25 mouse cellular contexts compared by ENCODE assay signal in genomic region chr11:94332726-94333125, GRCm38 (mm10). TPM values are rescaled to one million over a fixed set of nuclear protein-coding genes. Genes with fewer than 3 reads are reported as not detected.
A peak's percentile ranks its signal among the peaks of the same experiment; 100 is the strongest.
DNase-seq lines count a peak whose midpoint lies in the region.
"Had no signal": no experiment of that assay in that cellular context is flagged by ENCODE, and none has a peak within 500 bp of the region (broad histone marks: within the 10 kb centered on the region; RNA-seq: fewer than 3 reads in every experiment).

No protein-coding gene starts in this region.

- peak; percentile 47 for DNase-seq in layer of hippocampus, adult 11-12 months (ENCODE audit: low spot score)
- DNase-seq in layer of hippocampus, adult 9-10 months (ENCODE audit: low spot score) = no peak
- peak; percentile 61 for DNase-seq in layer of hippocampus, adult 9-11 months
- no peak for DNase-seq in layer of hippocampus, postnatal 25 days (ENCODE audit: extremely low spot score in 1 of 2, low spot score in 1 of 2)
- DNase-seq in right cerebral cortex, adult 18-20 months = peak; percentile 29
- no peak for DNase-seq in right cerebral cortex, postnatal 10 days (ENCODE audit: low spot score in 2 of 2)
- DNase-seq in urinary bladder, postnatal 25 days (ENCODE audit: low spot score) = no peak
- DNase-seq: adrenal gland, postnatal 10 days; adrenal gland, postnatal 36 days; B cell, adult 2 months; cerebellum, adult 11 months; cerebellum, adult 2 months; cerebellum, adult 9-11 months; cerebellum, postnatal 25 days; forebrain, postnatal 0 days; gastrocnemius, postnatal 10 days; gastrocnemius, postnatal 36 days; heart, adult 2 months; heart, postnatal 14 days; heart, postnatal 4 days had no signal

RNA-seq across cellular contexts. Expression of gene Ankrd40, which starts 4.9 kb away (rescaled TPM):
- 100 to 1,000 TPM; 123 to 125 TPM for total RNA-seq in layer of hippocampus, postnatal 25 days (2021)

RNA-seq across cellular contexts. Expression of gene Luc7l3, which starts 10.9 kb away (rescaled TPM):
- total RNA-seq in layer of hippocampus, postnatal 25 days (2021) = 100 to 1,000 TPM in 1 of 2 experiments, 10 to 100 TPM in 1; 93.5 to 132 TPM

RNA-seq across cellular contexts. Expression of gene Gm21885, which starts 51.1 kb away (rescaled TPM):
- total RNA-seq in layer of hippocampus, postnatal 25 days (2021) = not detected
- total RNA-seq: adrenal gland, adult 18-20 months; adrenal gland, postnatal 10 days; adrenal gland, postnatal 36 days; common myeloid progenitor, adult 5-6 weeks; forebrain, postnatal 0 days; G1E; gastrocnemius, adult 18-20 months; gastrocnemius, postnatal 10 days; gastrocnemius, postnatal 36 days; granulocyte monocyte progenitor cell, adult 5-6 weeks; heart, postnatal 14 days; heart, postnatal 4 days had no signal

Comparison
In these comparisons a context has a peak if more than half of its experiments do, and no peak if none do; other contexts are left out.
1. DNase-seq: peak in layer of hippocampus, adult 11-12 months (single experiment), layer of hippocampus, adult 9-11 months (single experiment) and right cerebral cortex, adult 18-20 months (single experiment); none in layer of hippocampus, adult 9-10 months (single experiment), layer of hippocampus, postnatal 25 days (0 of 2), right cerebral cortex, postnatal 10 days (0 of 2) and urinary bladder, postnatal 25 days (single experiment).